Mouse (Mus musculus): Measurements from ENCODE around the gene Csnk2a2. TPM values are rescaled to one million over a fixed set of nuclear protein-coding genes. Genes with fewer than 3 reads are reported as not detected.
A peak's percentile ranks its signal among the peaks of the same experiment; 100 is the strongest.

Csnk2a2 gene
- total RNA-seq, 2 experiments from 2014 or later = 69.8 to 70.5 TPM

- no peak for DNase-seq (ENCODE audit: extremely low spot score in 1 of 2, low spot score in 1 of 2)
These were observed 1.8 kb downstream of the Csnk2a2 start for GRCm38 (mm10) chr8:95487800-95488697.

- no peak for DNase-seq (ENCODE audit: extremely low spot score in 1 of 2, low spot score in 1 of 2)
These were observed 19.8 kb downstream of the Csnk2a2 start for GRCm38 (mm10) chr8:95470008-95470407.

GRCm38 (mm10) chr8:95468995-95469394 lies 20.8 kb downstream of the Csnk2a2 start:
- no peak for DNase-seq (ENCODE audit: extremely low spot score in 1 of 2, low spot score in 1 of 2)

GRCm38 (mm10) chr8:95466543-95466942 lies 23.3 kb downstream of the Csnk2a2 start:
- no peak for DNase-seq (ENCODE audit: extremely low spot score in 1 of 2, low spot score in 1 of 2)

- no peak for DNase-seq (ENCODE audit: extremely low spot score in 1 of 2, low spot score in 1 of 2)
These were observed 37.3 kb downstream of the Csnk2a2 start for GRCm38 (mm10) chr8:95452518-95452917.

- DNase-seq (ENCODE audit: extremely low spot score in 1 of 2, low spot score in 1 of 2) = no peak
These were observed 39.6 kb downstream of the Csnk2a2 start for GRCm38 (mm10) chr8:95450271-95450670.

GRCm38 (mm10) chr8:95447661-95448060 lies 42.2 kb downstream of the Csnk2a2 start:
- DNase-seq (ENCODE audit: extremely low spot score in 1 of 2, low spot score in 1 of 2) = no peak

- no peak for DNase-seq (ENCODE audit: extremely low spot score in 1 of 2, low spot score in 1 of 2)
These were observed 44.8 kb downstream of the Csnk2a2 start for GRCm38 (mm10) chr8:95445042-95445441.

- DNase-seq (ENCODE audit: extremely low spot score in 1 of 2, low spot score in 1 of 2) = no peak
These were observed 48.3 kb downstream of the Csnk2a2 start for GRCm38 (mm10) chr8:95441491-95442039.

- DNase-seq (ENCODE audit: extremely low spot score in 1 of 2, low spot score in 1 of 2) = no peak
These were observed 49.6 kb downstream of the Csnk2a2 start for GRCm38 (mm10) chr8:95440168-95440709.

GRCm38 (mm10) chr8:95439421-95439820 lies 50.4 kb downstream of the Csnk2a2 start:
- DNase-seq (ENCODE audit: extremely low spot score in 1 of 2, low spot score in 1 of 2) = no peak

- DNase-seq (ENCODE audit: extremely low spot score in 1 of 2, low spot score in 1 of 2) = no peak
These were observed 52.4 kb downstream of the Csnk2a2 start for GRCm38 (mm10) chr8:95437341-95437992.

- no peak for DNase-seq (ENCODE audit: extremely low spot score in 1 of 2, low spot score in 1 of 2)
These were observed 53.9 kb downstream of the Csnk2a2 start for GRCm38 (mm10) chr8:95435930-95436329.

- no peak for DNase-seq (ENCODE audit: extremely low spot score in 1 of 2, low spot score in 1 of 2)
These were observed 54.4 kb downstream of the Csnk2a2 start for GRCm38 (mm10) chr8:95435471-95435870.

- DNase-seq (ENCODE audit: extremely low spot score in 1 of 2, low spot score in 1 of 2) = peak; percentile 93 to 99
These were observed 55.0 kb downstream of the Csnk2a2 start, which contains the start of gene Cfap20 for GRCm38 (mm10) chr8:95434686-95435439. Gene Cfap20, minus strand, starts transcription at chr8:95434869.

- peak; percentile 38 to 39 for DNase-seq (ENCODE audit: extremely low spot score in 1 of 2, low spot score in 1 of 2)
These were observed 55.6 kb downstream of the Csnk2a2 start for GRCm38 (mm10) chr8:95434233-95434632.

- no peak for DNase-seq (ENCODE audit: extremely low spot score in 1 of 2, low spot score in 1 of 2)
These were observed 56.7 kb downstream of the Csnk2a2 start for GRCm38 (mm10) chr8:95433124-95433523.

- no peak for DNase-seq (ENCODE audit: extremely low spot score in 1 of 2, low spot score in 1 of 2)
These were observed 57.4 kb downstream of the Csnk2a2 start for GRCm38 (mm10) chr8:95432471-95432870.

GRCm38 (mm10) chr8:95429945-95430344 lies 59.9 kb downstream of the Csnk2a2 start:
- peak in 1 of 2 experiments; percentile 34 for DNase-seq (ENCODE audit: extremely low spot score in 1 of 2, low spot score in 1 of 2)
